In genomic region chr8:105979325-105979724, GRCm38 (mm10) we compare ENCODE assay signal across 35 mouse cellular contexts. TPM values are rescaled to one million over a fixed set of nuclear protein-coding genes. Genes with fewer than 3 reads are reported as not detected.
A peak's percentile ranks its signal among the peaks of the same experiment; 100 is the strongest.
DNase-seq lines count a peak whose midpoint lies in the region; ATAC-seq and TF ChIP-seq lines count a peak whose summit lies in the region.
"Had no signal": no experiment of that assay in that cellular context is flagged by ENCODE, and none has a peak within 500 bp of the region (broad histone marks: within the 10 kb centered on the region; RNA-seq: fewer than 3 reads in every experiment).

Dpep3 (minus strand) TSS chr8:105979429.

- no peak within 1 kb of the TSS for H3K9ac ChIP-seq in intestine, postnatal 0 days (ENCODE audit: low read depth, low read length)
- H3K9ac ChIP-seq in intestine, embryonic 15.5 days, result no peak within 1 kb of the TSS
- no peak within 1 kb of the TSS for H3K9ac ChIP-seq in ES-Bruce4 (ENCODE audit: low read depth, poor library complexity, severe bottlenecking)
- H3K9ac ChIP-seq: heart, embryonic 12.5 days; hindbrain, embryonic 13.5 days; limb, embryonic 13.5 days; liver, embryonic 13.5 days; lung, embryonic 15.5 days; midbrain, embryonic 12.5 days had no signal

- TF ChIP-seq POLR2A in ES-Bruce4 (IDR thresholded peaks at IDR 0.05; ENCODE audit: insufficient read depth, low read length), result no peak

- H3K27me3 ChIP-seq in intestine, postnatal 0 days (replicated peaks; ENCODE audit: control insufficient read depth, insufficient read depth, low read length), result no peaks in the 10 kb centered on the region
- no peaks in the 10 kb centered on the region for H3K27me3 ChIP-seq in intestine, embryonic 15.5 days (replicated peaks)
- no peaks in the 10 kb centered on the region for H3K27me3 ChIP-seq in ES-Bruce4 (ENCODE audit: control insufficient read depth, insufficient read depth, low read length, poor library complexity, severe bottlenecking)
- H3K27me3 ChIP-seq: heart, embryonic 12.5 days; hindbrain, embryonic 13.5 days; limb, embryonic 13.5 days; liver, embryonic 13.5 days; lung, embryonic 15.5 days; midbrain, embryonic 12.5 days had no signal

- H3K9me3 ChIP-seq in intestine, postnatal 0 days (ENCODE audit: control insufficient read depth), result no peaks in the 10 kb centered on the region
- no peaks in the 10 kb centered on the region for H3K9me3 ChIP-seq in intestine, embryonic 15.5 days
- peaks cover 6% of the 10 kb centered on the region; the same call in 1 of the 2 replicates for H3K9me3 ChIP-seq in ES-Bruce4 (replicated peaks; ENCODE audit: control insufficient read depth, insufficient read depth, low read length, poor library complexity, severe bottlenecking)
- H3K9me3 ChIP-seq: heart, embryonic 12.5 days; hindbrain, embryonic 13.5 days; liver, embryonic 13.5 days; lung, embryonic 15.5 days; midbrain, embryonic 12.5 days had no signal

- WGBS in intestine, postnatal 0 days, result 94% methylated on average over 15 of the region's 15 CpGs
- 93% methylated on average over 15 of the region's 15 CpGs for WGBS in intestine, embryonic 15.5 days

- TF ChIP-seq CTCF in intestine, postnatal 0 days (IDR thresholded peaks at IDR 0.05; ENCODE audit: low read depth), result 0 out of 2 replicates have a peak, but pooled peaks have one; percentile 23
- peak; percentile 66 for TF ChIP-seq CTCF in ES-Bruce4 (IDR thresholded peaks at IDR 0.05; ENCODE audit: low read depth, low read length)

- H3K27ac ChIP-seq in intestine, postnatal 0 days (ENCODE audit: low read depth, low read length), result no peak within 1 kb of the TSS
- no peak within 1 kb of the TSS for H3K27ac ChIP-seq in intestine, embryonic 15.5 days
- no peak within 1 kb of the TSS for H3K27ac ChIP-seq in ES-Bruce4 (ENCODE audit: insufficient read depth, low read length)
- H3K27ac ChIP-seq: hindbrain, embryonic 13.5 days; layer of hippocampus, adult 2 months; limb, embryonic 13.5 days; liver, embryonic 13.5 days; lung, embryonic 15.5 days; midbrain, embryonic 12.5 days had no signal

- no peaks in the 10 kb centered on the region for H3K4me1 ChIP-seq in intestine, postnatal 0 days (replicated peaks; ENCODE audit: control insufficient read depth, insufficient read depth, low read length)
- no peaks in the 10 kb centered on the region for H3K4me1 ChIP-seq in intestine, embryonic 15.5 days (replicated peaks)
- H3K4me1 ChIP-seq in ES-Bruce4 (ENCODE audit: control insufficient read depth, insufficient read depth, low read length), result peaks cover 8% of the 10 kb centered on the region
- H3K4me1 ChIP-seq: heart, embryonic 12.5 days; hindbrain, embryonic 13.5 days; limb, embryonic 13.5 days; lung, embryonic 15.5 days; midbrain, embryonic 12.5 days had no signal

- 0 out of 2 replicates have a peak, but pooled peaks have one; percentile 7 for TF ChIP-seq EP300 in ES-Bruce4 (IDR thresholded peaks at IDR 0.05; ENCODE audit: insufficient read depth, low read depth, low read length)

- no peak for ATAC-seq in intestine, postnatal 0 days
- no peak for ATAC-seq in intestine, embryonic 15.5 days
- ATAC-seq: CD4-positive, CD25-positive, alpha-beta regulatory T cell, adult 4 months; forebrain, embryonic 14.5 days had no signal

- H3K36me3 ChIP-seq in intestine, postnatal 0 days (ENCODE audit: control insufficient read depth, insufficient read depth), result no peaks in the 10 kb centered on the region
- no peaks in the 10 kb centered on the region for H3K36me3 ChIP-seq in intestine, embryonic 15.5 days
- H3K36me3 ChIP-seq in ES-Bruce4 (ENCODE audit: control insufficient read depth, insufficient read depth, low read length, poor library complexity, severe bottlenecking), result no peaks in the 10 kb centered on the region; the same call in 1 of the 2 replicates
- H3K36me3 ChIP-seq: heart, embryonic 12.5 days; hindbrain, embryonic 13.5 days; limb, embryonic 13.5 days; liver, embryonic 13.5 days; lung, embryonic 15.5 days; midbrain, embryonic 12.5 days had no signal

- H3K4me2 ChIP-seq in intestine, postnatal 0 days (replicated peaks; ENCODE audit: low read depth), result no peak within 1 kb of the TSS
- no peak within 1 kb of the TSS for H3K4me2 ChIP-seq in intestine, embryonic 15.5 days (replicated peaks)
- H3K4me2 ChIP-seq: heart, embryonic 12.5 days; hindbrain, embryonic 13.5 days; limb, embryonic 13.5 days; liver, embryonic 13.5 days; lung, embryonic 15.5 days; midbrain, embryonic 12.5 days had no signal

- no peak within 1 kb of the TSS for H3K4me3 ChIP-seq in intestine, postnatal 0 days (ENCODE audit: low read depth, low read length)
- H3K4me3 ChIP-seq in intestine, embryonic 15.5 days (replicated peaks), result no peak within 1 kb of the TSS
- no peak within 1 kb of the TSS for H3K4me3 ChIP-seq in ES-Bruce4 (ENCODE audit: low read depth, low read length)
- H3K4me3 ChIP-seq: heart, embryonic 12.5 days; hindbrain, embryonic 13.5 days; layer of hippocampus, adult 2 months; limb, embryonic 13.5 days; liver, embryonic 13.5 days; lung, embryonic 15.5 days; midbrain, embryonic 12.5 days had no signal

- peak; percentile 6 for DNase-seq in retina, postnatal 1 day
- DNase-seq in retina, embryonic 14.5 days (ENCODE audit: low spot score), result no peak
- DNase-seq in ZHBTc4 (ENCODE audit: low read depth, low spot score), result peak; percentile 72
- no peak for DNase-seq in urinary bladder, postnatal 10 days (ENCODE audit: low spot score)
- no peak for DNase-seq in adrenal gland, postnatal 14 days
- DNase-seq: adrenal gland, adult 8-10 months; cerebellum, adult 8-10 months; cerebellum, postnatal 25 days; gastrocnemius, postnatal 14 days; heart, adult 18-20 months; heart, postnatal 4 days; kidney, adult 18-20 months; kidney, postnatal 36 days; liver, embryonic 13.5 days; right cerebral cortex, postnatal 25 days; spleen, adult 18-20 months; thymus, postnatal 14 days had no signal

RNA-seq across cellular contexts. Expression of gene Dpep3, which starts in this region (rescaled TPM):
- not detected in 2 replicates for polyA plus RNA-seq in intestine, postnatal 0 days (2015; fragmentation: Nextera tagmentation; extraction: Ambion mirVana)
- polyA plus RNA-seq in intestine, embryonic 15.5 days (2015; fragmentation: Nextera tagmentation; extraction: Ambion mirVana), result not detected in 2 replicates
- polyA plus RNA-seq in ES-Bruce4 (2011; ENCODE audit: insufficient read depth, insufficient read length, low read depth, missing spikeins), result 0.47 and 0.48 TPM in 2 replicates
- not detected in 2 replicates for total RNA-seq in adrenal gland, postnatal 14 days (2021)
- total RNA-seq: adrenal gland, adult 8-10 months; gastrocnemius, postnatal 14 days; heart, adult 18-20 months; heart, postnatal 4 days; layer of hippocampus, adult 2 months; layer of hippocampus, postnatal 25 days; left cerebral cortex, postnatal 36 days; megakaryocyte progenitor cell, adult 5-6 weeks had no signal
- polyA plus RNA-seq: CD4-positive, CD25-positive, alpha-beta regulatory T cell, adult 4 months; embryonic facial prominence, embryonic 11.5 days; forebrain, embryonic 14.5 days; heart, embryonic 12.5 days; heart, postnatal 0 days; hindbrain, embryonic 13.5 days; kidney, embryonic 16.5 days; limb, embryonic 13.5 days; liver, embryonic 13.5 days; lung, embryonic 15.5 days; midbrain, embryonic 12.5 days; neural tube, embryonic 14.5 days had no signal

Comparison
In these comparisons a context has a peak if more than half of its experiments do, and no peak if none do; other contexts are left out.
1. DNase-seq: peak in retina, postnatal 1 day (single experiment) and ZHBTc4 (single experiment); none in retina, embryonic 14.5 days (single experiment), urinary bladder, postnatal 10 days (single experiment) and adrenal gland, postnatal 14 days (single experiment).